Mouse (Mus musculus) gastrocnemius, postnatal 14 days (tissue): ENCODE results near the gene Atp13a3. TPM values are rescaled to one million over a fixed set of nuclear protein-coding genes. Genes with fewer than 3 reads are reported as not detected.
"Not testable (repeated sequence)": the region's sequence is repeated elsewhere in the genome, so short reads cannot be mapped to it uniquely, and the experiment has no call there.

Experiments
- DNase-seq: peaks from one replicate; pipeline ENCODE4 v3.0.0; 2021; ENCODE audit warnings: mixed read lengths
- intact Hi-C: fragments of 180-260 bp; cut with DNase I; formaldehyde crosslinking; loops from one replicate; pipeline ENCODE4 v1.15.1; 2025; ENCODE audit warnings: low total_unique reads
- long read RNA-seq, 2 experiments: library from polyadenylated mRNA; stranded (forward); transcript quantifications; one replicate each; pipeline ENCODE4 v2.0.0; 2021
- total RNA-seq, 2 experiments: library from RNA; stranded (reverse); gene quantifications; 2 replicates each; pipeline ENCODE4 v1.2.3; 2021

Gene Atp13a3
- total RNA-seq, result 10 to 100 TPM; 62.2 to 76.9 TPM
- long read RNA-seq, experiment 1, partial matches to known transcripts, result 0 of 8 reads
- long read RNA-seq, experiment 1, other reads (novel, unspliced or antisense), result 7 of 8 reads
- long read RNA-seq, experiment 2, partial matches to known transcripts, result 1 of 23 reads
- long read RNA-seq, experiment 2, other reads (novel, unspliced or antisense), result 21 of 23 reads

DNA sequence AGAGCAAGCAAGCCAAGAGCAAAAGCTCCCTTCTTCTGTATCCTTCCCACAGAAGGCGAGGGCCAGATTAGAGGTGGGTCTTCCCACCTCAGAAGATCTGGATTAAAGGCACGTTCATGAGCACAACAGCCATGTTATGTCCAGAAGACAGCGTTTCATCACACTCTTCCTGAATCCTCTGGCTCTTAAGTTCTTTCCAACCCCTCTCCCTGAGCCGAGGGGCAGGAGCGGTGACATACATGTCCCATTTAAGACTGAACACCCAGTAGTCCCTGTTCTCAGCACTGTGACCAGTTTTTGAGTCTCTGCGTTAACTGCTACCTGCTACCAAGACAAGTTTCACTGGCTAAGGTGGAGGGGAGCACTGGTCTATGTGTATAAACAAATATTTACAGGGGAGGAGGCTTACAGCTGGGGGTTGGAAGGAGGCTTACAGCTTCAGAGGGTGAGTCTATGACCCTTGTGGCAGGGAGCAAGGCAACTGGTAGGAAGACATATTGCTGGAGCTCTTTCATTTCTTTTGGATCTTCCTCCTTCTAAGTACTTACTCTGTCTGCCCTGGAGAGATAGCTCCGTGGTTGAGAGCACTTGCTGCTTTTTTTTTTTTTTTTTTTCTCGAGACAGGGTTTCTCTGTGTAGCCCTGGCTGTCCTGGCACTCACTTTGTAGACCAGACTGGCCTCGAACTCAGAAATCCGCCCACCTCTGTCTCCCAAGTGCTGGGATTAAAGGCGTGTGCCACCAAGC, at the start of gene Atp13a3:
Atp13a3 (minus strand) TSS at position 51 of the 746 bp plus-strand sequence.
- intact Hi-C loops, result no loop called here
- no peak for DNase-seq

DNA sequence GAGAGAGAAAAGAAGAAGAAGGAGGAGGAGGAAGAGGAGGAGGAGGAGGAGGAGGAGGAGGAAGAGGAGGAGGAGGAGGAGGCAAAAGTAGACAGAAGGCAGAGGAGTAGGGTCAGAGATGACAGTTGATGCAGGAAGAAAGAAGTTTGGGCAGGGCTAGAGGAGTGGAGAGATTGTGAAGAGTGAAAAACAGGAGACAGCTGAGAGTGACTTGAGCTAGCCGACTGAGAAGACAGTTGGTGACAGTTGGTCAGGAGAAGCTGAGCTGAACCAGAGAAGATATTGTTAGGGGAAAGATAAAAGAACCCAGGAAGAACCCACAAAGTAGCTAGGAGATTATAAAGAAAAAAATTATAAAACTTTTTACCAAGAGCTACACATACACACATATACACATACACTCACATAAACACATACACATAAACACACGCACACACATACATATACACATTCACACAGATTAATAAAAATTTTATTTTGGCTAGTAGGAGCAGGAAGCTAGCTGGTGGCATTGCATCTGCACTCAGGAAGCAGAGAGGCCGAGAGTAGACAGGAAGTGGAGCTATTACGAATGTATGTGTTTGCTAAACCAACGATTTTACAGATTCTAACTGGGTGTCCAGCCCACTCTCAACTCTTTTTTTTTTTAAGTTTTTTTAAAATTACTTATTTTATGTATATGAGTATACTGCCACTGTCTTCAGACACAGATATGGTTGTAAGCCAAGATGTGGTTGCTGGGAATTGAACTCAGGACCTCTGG, 47.6 kb upstream of the Atp13a3 start:
- intact Hi-C loops, result no loop called here
- DNase-seq, result no peak

DNA sequence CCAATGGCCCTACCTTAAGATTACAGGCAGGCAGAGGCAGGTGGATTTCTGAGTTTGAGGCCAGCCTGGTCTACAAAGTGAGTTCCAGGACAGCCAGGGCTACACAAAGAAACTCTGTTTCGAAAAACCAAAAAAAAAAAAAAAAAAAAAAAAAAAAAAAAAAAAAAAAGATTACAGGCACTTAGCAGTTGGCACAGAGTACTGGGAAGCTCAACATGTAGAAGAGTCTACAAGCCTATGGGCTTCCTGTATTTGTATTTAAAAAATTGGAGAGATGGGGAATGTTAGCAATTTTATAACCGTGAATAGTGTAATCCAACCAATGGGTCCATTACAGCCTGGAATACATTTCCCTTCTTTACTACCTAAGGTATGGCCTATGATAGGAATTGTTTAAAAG, 45.4 kb upstream of the Atp13a3 start:
- intact Hi-C loops, result not testable (repeated sequence)

DNA sequence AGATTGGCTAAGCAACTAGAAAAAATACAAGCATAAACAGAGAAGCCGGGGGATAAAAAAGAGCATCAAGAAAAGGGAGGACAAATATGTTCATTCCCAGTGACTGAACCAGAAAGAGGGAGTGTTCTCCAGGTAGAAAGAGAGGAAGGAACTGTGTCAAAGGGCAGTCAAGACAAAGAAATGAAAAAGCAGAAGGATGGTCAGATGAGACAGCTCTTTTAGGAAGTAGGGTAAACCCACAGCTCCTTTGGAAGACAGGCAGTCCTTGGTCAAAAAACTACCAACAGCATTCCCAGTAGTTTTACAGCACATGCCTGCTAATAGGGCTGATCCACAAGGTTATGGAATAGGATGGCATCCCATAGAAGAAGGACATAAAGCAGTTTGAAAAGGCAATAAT, 43.2 kb upstream of the Atp13a3 start:
- intact Hi-C loops, result no loop called here

More for the DNA sequence above, 45.4 kb upstream of the Atp13a3 start:
- DNase-seq, result not testable (repeated sequence)

DNA sequence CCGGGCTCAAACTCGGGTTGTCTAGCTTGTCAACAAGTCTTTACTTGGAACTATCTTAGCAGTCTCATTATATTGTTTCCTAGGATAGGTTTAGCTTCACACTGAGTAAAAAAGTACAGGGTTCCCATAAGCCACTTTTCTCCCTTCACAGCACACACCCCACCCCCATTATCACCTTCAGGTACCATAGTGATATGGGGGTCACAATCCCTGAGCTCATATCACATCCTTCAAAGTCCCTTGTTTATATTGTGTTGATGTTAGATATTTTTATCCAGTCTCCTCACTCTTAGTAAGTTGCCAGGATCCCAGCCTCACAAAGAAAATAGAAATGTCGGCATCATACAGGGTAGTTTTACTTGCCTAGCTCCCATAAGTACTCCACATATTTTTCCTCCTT, 42.4 kb upstream of the Atp13a3 start:
- intact Hi-C loops, result no loop called here
- DNase-seq, result no peak

More for the DNA sequence above, 43.2 kb upstream of the Atp13a3 start:
- no peak for DNase-seq

DNA sequence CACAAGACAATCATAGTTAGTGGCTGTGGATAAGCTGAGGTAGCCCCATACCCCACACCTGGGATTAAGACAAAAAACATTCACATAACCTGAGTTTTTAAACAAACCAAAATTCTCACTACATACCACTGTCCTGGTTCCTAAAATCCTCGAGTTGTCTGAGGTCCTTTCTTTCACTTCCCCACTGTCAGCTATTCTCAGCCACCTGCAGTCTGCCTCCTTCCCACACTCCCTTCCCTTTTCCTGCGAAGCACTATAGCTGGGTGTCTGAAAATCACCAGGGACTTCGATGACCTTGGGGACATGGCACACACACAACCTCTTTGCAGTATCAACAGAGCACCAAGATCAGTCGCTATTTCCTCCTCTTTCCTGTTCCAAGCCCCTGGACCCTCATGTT, 41.9 kb upstream of the Atp13a3 start:
- no peak for DNase-seq
- intact Hi-C loops, result no loop called here

DNA sequence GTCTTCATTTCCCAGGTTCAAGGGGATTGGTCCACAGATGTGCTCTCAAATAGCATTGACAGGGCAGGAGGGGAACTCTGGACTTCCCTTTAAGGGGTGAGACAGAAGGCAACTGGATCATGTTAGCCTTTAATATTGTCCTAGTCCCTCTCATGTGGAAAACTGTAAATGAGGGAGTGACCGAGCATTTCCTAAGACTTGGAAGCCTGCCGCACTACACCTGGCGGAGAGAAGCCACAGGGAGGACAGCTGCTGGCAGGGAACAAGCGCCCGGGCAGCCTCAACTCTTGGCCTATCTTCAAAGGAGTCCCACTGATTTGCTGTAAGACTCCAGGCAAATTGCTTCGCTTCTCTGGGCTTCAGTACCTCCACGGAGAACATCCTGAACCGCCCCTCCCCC, 37.6 kb upstream of the Atp13a3 start:
- peak; percentile 10 for DNase-seq
- intact Hi-C loops, result no loop called here

DNA sequence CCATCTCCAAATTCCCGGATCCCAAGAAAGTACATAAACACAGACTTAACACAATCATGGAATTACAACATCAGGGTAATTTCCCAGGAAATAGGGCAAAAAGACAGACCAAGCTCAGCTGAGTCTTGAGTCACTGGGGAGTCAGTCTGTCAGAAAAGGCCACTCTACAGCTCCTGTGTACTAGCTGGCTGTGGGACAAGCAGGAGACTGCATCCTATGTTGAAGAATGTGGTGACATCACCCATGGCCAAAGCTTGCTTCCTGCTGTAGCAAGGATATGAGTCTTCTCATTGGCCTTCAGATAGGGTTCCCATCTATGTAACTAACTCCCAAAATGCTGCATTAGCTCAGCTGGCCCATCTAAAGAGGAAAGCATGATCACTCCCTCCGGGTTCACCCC, 36.7 kb upstream of the Atp13a3 start:
- no peak for DNase-seq
- intact Hi-C loops, result no loop called here

DNA sequence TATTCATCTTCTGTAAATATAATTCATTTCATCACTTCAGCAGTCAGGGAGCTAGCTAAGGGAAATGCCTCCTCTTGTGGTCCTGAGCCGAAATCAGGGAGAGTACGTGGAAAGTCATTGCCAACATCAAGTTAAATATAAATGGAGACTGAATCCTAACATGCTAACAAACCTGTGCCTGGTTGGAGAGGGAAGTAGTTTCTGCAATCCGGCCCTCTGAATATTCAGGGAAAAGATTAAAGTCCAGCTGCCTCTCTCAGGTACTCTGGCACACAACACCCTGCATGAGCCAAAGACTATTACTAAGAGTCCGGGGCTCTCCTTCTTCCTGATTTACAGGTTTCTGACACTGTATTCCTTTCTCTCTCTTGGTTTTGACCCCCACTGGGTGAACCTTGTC, 35.6 kb upstream of the Atp13a3 start:
- no peak for DNase-seq
- intact Hi-C loops, result no loop called here

DNA sequence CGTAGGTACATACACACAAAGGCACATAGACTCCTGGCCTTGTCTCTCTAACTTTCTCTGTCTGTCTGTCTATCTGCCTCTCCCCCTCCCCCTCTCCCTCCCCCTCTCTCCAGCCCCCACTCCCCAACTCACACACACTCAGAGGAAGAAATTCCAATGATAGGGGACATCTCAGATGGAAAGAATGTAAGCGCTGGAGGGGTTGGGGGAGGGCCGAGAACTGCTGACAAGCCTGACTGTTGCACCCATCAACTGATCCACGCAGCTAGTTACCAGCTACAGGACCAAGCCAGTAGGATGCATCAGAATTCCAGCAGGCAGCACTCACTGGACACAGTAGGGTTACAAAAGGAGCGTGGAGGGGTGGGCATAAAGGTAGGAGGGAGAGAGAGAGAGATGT, 34.1 kb upstream of the Atp13a3 start:
- DNase-seq, result no peak
- intact Hi-C loops, result no loop called here

DNA sequence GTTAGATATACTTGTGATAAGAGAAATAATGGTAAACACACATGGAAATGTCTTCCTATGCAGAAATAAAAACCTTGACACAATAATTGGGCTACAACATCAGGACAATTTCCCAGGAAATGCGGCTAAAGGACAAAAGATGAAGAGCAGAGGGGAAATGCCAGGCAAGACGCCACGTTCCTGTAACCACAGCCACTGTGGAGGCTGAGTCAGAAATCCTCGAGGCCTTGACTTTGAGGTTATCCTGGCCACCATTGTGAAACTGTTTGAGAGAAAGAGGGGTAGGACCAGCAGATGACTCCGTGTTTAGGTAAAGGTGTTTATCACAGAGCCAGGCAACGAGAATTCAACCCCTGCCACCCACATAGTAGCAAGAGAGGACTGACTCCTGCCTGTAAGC, 33.6 kb upstream of the Atp13a3 start:
- intact Hi-C loops, result no loop called here
- no peak for DNase-seq

DNA sequence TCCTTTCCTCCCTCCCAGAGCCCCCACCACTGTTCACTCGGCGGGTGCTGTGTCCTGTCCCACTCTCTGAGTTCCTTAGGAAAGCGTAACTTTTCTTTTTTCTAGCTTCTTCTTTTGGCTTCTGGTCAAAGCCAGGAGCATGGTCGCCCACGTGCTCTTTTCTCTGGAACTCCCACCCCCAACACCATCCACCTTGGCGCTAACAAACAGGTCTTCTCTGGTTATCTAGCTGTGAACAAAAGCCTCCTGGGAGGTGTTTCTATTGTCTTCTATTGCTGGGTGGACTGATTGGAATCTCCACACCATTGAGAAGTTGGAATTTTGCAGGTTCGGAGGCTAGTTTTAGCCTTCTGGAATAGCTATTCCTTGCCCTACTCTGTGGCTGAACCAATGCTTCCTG, 30.5 kb upstream of the Atp13a3 start:
- DNase-seq, result no peak
- intact Hi-C loops, result no loop called here

DNA sequence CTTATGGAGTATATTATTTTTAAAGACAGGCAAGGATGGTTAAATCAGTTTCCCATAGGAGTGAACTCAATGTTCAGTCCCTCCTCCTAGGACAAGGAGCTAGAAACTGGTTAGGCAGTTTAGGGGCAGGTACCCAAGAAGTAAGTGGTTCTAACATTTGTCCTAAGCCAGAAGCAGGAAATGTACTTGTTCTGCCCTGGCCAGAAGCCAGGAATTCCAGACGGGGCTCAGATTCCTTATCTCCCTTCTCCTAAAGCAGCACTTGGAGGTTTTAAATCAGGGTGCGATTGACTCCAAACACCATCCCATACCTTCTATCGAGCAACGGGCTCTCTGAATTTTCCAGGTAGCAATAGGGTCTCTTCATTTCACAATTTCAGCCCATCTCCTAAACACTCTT, 29.6 kb upstream of the Atp13a3 start:
- DNase-seq, result no peak

DNA sequence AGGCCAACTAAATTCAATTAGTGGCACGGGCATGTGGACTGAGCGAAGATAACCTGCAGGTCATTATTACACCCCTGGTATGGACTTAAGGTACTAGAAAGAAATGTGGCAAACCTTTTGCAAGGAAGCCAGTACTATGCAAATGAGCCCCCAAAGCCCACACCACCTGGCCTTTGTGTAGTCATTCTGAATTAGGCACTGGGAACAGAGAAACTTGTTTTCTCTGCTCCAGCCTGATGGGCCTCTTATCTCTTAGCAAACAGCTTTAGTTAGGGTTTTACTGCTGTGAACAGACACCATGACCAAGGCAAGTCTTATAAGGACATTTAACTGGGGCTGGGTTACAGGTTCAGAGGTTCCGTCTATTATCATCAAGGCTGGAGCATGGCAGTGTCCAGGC, 27.4 kb upstream of the Atp13a3 start:
- no peak for DNase-seq
- intact Hi-C loops, result no loop called here

More for the DNA sequence above, 29.6 kb upstream of the Atp13a3 start:
- intact Hi-C loops, result no loop called here

DNA sequence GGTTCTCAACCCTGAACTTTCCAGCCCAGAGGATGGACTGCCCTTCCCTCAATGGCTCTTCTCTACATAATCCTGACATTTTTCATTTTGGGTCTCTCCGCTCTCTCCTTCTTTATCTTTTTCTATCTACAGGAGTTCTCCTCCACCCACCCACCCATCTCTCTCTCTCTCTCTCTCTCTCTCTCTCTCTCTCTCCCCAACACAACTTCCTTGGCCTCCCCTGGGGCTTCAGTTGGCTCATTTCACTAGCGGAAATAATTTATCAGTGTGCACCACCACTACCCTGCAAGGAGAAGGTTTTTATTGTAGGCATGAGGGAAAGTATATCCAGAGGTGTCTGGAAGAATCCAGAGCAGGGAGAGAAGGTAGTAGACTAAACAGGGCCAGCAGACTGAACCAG, 26.3 kb upstream of the Atp13a3 start:
- intact Hi-C loops, result no loop called here
- no peak for DNase-seq

DNA sequence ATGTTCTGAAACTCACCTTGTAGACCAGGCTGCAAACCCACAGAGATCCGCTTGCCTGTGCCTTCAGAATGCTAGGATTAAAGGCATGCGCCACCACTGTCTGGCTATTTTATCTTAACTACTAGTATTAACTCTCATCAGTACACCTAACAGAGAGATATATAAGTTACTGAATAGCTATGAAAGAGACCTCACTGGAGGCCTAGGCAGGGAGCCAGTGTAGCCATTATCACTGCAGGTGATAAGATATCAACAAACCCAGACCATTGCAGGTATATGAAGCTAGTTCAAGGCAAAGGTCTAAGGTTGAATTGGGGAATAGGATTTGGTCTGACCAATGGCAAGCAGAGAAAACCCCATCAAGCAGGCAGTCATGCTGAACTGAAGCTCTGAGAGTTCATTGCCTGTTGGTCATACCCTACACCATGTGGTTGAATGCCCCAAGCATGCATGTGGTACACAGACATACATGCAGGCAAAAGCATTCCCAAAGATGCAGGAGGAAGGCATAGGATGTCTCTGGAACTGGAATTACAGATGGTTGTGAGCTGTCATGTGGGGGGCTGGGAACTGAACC, 24.8 kb upstream of the Atp13a3 start:
- intact Hi-C loops, result no loop called here

DNA sequence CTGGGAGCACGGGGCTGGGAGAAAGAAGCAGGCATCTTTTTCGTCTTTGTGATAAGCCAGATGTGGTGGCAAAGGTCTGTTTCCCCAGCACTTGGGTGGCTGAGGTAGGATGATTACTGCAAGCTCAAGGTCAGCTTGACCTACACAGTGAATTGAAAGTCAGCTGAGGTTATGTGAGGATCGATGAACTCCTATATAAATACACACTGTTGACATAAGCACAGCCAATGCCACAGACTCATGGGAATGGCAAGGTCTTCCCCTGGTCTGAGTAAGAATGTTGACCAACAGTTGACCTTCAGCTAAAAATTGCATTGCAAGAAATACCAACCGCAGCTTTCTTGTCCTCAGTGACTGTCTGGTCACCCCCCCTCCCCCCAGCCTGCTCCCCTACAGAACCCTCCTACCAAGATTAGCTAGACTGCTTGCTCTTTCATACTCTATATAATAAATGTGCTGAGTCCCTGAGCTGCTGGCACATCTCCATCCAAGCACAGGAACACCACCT, 23.0 kb upstream of the Atp13a3 start:
- intact Hi-C loops, result no loop called here
- DNase-seq, result no peak

More for the DNA sequence above, 24.8 kb upstream of the Atp13a3 start:
- no peak for DNase-seq

DNA sequence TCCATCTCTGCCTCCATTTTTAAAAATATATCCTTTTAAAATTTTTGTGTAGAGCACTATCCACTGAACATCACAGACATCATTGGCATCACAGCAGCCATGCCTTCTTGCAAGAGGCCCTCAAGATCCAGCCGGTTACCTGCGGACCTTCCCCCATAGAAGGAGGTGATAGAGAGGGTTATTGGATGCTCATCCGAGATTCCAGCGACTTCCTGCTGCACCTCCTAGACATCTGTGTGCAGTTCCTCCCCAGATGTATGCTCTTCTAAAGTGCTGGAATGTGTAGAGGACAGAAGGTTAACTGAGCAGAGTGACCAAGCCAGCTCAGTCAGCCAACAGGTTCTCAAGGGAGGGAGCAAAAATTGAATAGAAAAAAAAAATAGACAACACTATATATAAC, 21.7 kb upstream of the Atp13a3 start:
- intact Hi-C loops, result no loop called here
- no peak for DNase-seq

DNA sequence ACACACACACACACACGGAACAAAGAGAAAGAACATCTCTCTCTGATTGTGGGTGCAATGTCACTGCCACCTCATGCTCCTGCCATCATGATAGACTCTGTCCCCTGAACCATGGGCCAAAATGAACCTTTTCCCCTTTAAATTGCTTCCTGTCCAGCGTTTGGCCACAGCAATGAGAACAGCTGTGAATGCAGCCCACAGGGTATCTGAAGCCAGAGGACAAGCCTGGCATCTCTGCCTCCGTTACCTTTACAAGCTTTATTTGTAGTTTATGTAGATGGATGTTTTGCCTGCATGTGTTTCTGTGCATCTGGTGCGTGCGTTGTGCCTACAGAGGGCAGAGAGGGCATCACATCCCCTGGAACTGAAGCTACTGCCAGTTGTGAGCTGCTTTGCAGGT, 21.2 kb upstream of the Atp13a3 start:
- intact Hi-C loops, result no loop called here
- DNase-seq, result no peak

DNA sequence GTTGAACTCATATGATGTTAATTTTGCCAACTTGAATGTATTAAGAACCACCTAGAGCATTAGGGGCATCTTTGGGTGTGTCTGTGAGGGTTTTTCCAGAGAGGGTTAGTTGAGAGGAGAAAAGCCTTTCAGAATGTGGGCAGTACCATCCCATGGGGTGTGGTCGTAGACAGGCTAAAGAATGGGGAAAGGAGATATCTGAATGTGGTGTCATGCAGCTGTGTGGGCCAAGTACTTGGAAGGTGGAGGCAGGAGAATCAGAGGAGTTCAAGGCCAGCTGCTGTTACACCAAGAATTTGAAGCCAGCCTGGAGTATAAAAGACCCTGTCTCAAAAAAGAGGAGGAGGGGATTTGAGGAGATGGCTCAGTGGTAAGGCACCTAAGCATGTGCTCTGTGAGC, 20.2 kb upstream of the Atp13a3 start:
- intact Hi-C loops, result no loop called here
- DNase-seq, result no peak
